Mouse (Mus musculus) liver, embryonic 14.5 days (tissue): Measurements from ENCODE around the gene Khdrbs1. TPM values are rescaled to one million over a fixed set of nuclear protein-coding genes. Genes with fewer than 3 reads are reported as not detected.

Source experiments
- ATAC-seq: fragments of 200-750 bp; cut with Nextera tagmentation; 2 replicates; pipeline ENCODE4 v1.8.0; 2017; ENCODE audit warnings: moderate number of reproducible peaks, mild to moderate bottlenecking, moderate library complexity; ENCODE audit not compliant: insufficient read depth
- DNase-seq, 3 experiments: peaks; one replicate each; pipeline ENCODE4 v3.0.0-alpha.2; 2012 to 2013; ENCODE audit warnings: low read depth in 3 of 3, low spot score in 3 of 3
- H3K27ac ChIP-seq: fragments of 300-500 bp; sonication (generic); 2 replicates; pipeline ENCODE4 v1.5.1; 2014; ENCODE audit warnings: moderate library complexity, mild to moderate bottlenecking, control low read depth, inconsistent platforms
- H3K27me3 ChIP-seq: fragments of 300-500 bp; sonication (generic); 2 replicates; pipeline ENCODE4 v1.6.1; 2014; ENCODE audit warnings: mild to moderate bottlenecking, low read length, moderate library complexity; ENCODE audit not compliant: control insufficient read depth, insufficient read depth
- H3K36me3 ChIP-seq: fragments of 300-500 bp; sonication (generic); replicated peaks from 2 replicates; pipeline ENCODE4 v1.6.1; 2014; ENCODE audit warnings: low read depth; ENCODE audit not compliant: control insufficient read depth, insufficient read depth
- H3K4me1 ChIP-seq, 2 experiments: fragments of 200-500 bp in 1 of 2; fragments of 300-500 bp in 1 of 2; sonication (generic) in 1 of 2; replicated peaks; 2 replicates each; pipeline ENCODE4 v1.6.1; 2012 to 2014; ENCODE audit warnings: antibody characterized with exemption in 1 of 2, inconsistent platforms in 1 of 2, low read length in 1 of 2; ENCODE audit not compliant: control insufficient read depth in 2 of 2, insufficient read depth in 2 of 2
- H3K4me2 ChIP-seq: fragments of 300-500 bp; sonication (generic); 2 replicates; pipeline ENCODE4 v1.6.1; 2014; ENCODE audit warnings: low read depth, mild to moderate bottlenecking, control low read depth, moderate library complexity
- H3K4me3 ChIP-seq, 2 experiments: fragments of 200-500 bp in 1 of 2; fragments of 300-500 bp in 1 of 2; sonication (generic) in 1 of 2; 2 replicates each; pipeline ENCODE4 v1.5.1; 2012 to 2014; ENCODE audit warnings: low read depth in 2 of 2, low read length in 2 of 2, mild to moderate bottlenecking in 2 of 2, control low read depth in 1 of 2, inconsistent platforms in 1 of 2, moderate library complexity in 1 of 2; ENCODE audit not compliant: insufficient read depth in 1 of 2
- H3K9ac ChIP-seq: fragments of 300-500 bp; sonication (generic); replicated peaks from 2 replicates; pipeline ENCODE4 v1.6.1; 2014; ENCODE audit warnings: mild to moderate bottlenecking, control low read depth, moderate library complexity
- H3K9me3 ChIP-seq: fragments of 300-500 bp; sonication (generic); 2 replicates; pipeline ENCODE4 v1.6.1; 2016; ENCODE audit warnings: low read length, mixed read lengths; ENCODE audit not compliant: control insufficient read depth
- CTCF ChIP-seq: IDR thresholded peaks from 2 replicates; pipeline ENCODE4 v1.5.1; 2016; ENCODE audit warnings: antibody characterized with exemption, low read depth, control low read depth
- EP300 ChIP-seq: IDR thresholded peaks from 2 replicates; pipeline ENCODE4 v1.6.1; 2016; ENCODE audit warnings: antibody characterized with exemption, low read depth
- WGBS: fragments of 180-500 bp; shearing (Covaris S2); extraction: QIAGEN DNeasy Blood & Tissue Kit; methylation state at CpG from one replicate; pipeline ENCODE4 v1.1.7; 2014; ENCODE audit not compliant: insufficient replicate concordance; 5-methylcytosine and 5-hydroxymethylcytosine counted together
- polyA plus RNA-seq, 2 experiments: library from polyadenylated mRNA; depleted of rRNA in 1 of 2; stranded (reverse) in 1 of 2; unstranded in 1 of 2; fragments of >200 nt; fragmentation: Nextera tagmentation in 1 of 2; extraction: Ambion mirVana in 1 of 2; gene quantifications; 2 replicates each; pipeline versions ENCODE4 v1.2.1 to v1.2.3; 2012 to 2014

Gene Khdrbs1
- polyA plus RNA-seq, 2 experiments: 16.7 to 24.0 TPM

DNA sequence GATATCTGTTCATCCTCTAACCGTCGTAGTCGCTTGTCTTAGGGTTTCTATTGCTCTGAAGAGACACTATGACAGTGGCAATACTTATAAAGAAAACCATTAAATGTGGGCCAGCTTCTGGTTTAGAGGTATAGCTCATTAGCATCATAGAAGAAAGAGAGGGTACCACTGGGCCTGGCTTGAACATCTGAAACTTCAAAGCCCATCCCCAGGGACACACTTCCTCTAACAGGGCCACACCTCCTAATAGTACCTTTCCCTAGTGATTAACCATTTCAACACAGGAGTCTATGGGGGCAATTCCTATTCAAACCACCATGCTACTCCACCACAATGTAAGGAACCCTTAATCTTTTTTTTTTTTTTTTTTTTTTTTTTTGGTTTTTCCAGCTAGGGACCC, 4.5 kb upstream of the Khdrbs1 start:
- Histone ChIP-seq H3K4me1 (peaks cover 4 to 9% of the 10 kb centered on the region in 2 experiments; a peak in 3 of 4 replicates), H3K4me2 (no peak overlapping the region), H3K4me3 (no peak overlapping the region), H3K27ac (no peak overlapping the region), H3K9ac (no peak overlapping the region), H3K36me3 (no peaks in the 10 kb centered on the region), H3K9me3 (no peaks in the 10 kb centered on the region), H3K27me3 (no peaks in the 10 kb centered on the region)
- DNase-seq: no peak
- no peak for ATAC-seq
- WGBS: 74% methylated on average over 3 of the region's 3 CpGs
- TF ChIP-seq CTCF: no peak
- TF ChIP-seq EP300: no peak

- no peak for ATAC-seq
- TF ChIP-seq EP300 (no peak), CTCF (no peak)
- Histone ChIP-seq H3K4me1 (peaks cover 4 to 9% of the 10 kb centered on the region in 2 experiments; a peak in 3 of 4 replicates), H3K4me3 (no peak overlapping the region), H3K36me3 (no peaks in the 10 kb centered on the region), H3K27ac (no peak overlapping the region), H3K9ac (no peak overlapping the region), H3K4me2 (no peak overlapping the region), H3K27me3 (no peaks in the 10 kb centered on the region), H3K9me3 (no peaks in the 10 kb centered on the region)
- WGBS: 55% methylated on average over 1 of the region's 1 CpGs
- DNase-seq: no peak
These were observed 4.0 kb upstream of the Khdrbs1 start for GRCm38 (mm10) chr4:129746106-129746505.

DNA sequence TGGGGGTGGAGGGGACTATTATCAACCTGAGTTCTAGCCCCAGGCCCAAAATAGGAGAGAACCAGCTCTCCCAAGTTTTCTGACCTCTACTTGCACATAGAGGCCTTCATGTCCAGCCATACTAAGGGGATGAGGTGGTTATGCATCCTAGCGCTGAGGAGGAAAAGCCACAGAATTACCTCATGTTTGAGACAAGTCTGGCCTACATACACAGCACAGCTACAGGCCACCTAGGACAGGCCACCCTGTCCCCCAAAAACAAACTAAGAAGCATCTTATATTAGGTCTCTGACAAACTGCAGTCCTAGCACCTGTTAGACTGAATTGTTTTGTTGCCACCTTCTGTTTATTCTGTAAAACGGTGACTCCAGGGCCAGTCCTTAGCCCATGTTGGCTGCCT, 1.4 kb upstream of the Khdrbs1 start:
- H3K27me3 ChIP-seq: no peaks in the 10 kb centered on the region
- 49% methylated on average over 2 of the region's 2 CpGs for WGBS
- TF ChIP-seq CTCF (no peak), EP300 (no peak)
- H3K9me3 ChIP-seq: no peaks in the 10 kb centered on the region
- no peaks in the 10 kb centered on the region; the same call in 1 of the 2 replicates for H3K36me3 ChIP-seq
- H3K4me2 ChIP-seq: peak overlapping the region; percentile 95
- H3K4me1 ChIP-seq: peaks cover 13 to 15% of the 10 kb centered on the region in 2 experiments
- H3K27ac ChIP-seq: peak overlapping the region; percentile 78
- H3K4me3 ChIP-seq: peak overlapping the region in 1 of 2 experiments; percentile 92; a peak in 2 of 4 replicates
- ATAC-seq: no peak
- DNase-seq: no peak
- no peak overlapping the region for H3K9ac ChIP-seq

GRCm38 (mm10) chr4:129743010-129743390, 897 bp upstream of the Khdrbs1 start:
- H3K27me3 ChIP-seq: no peaks in the 10 kb centered on the region
- no peaks in the 10 kb centered on the region for H3K9me3 ChIP-seq
- H3K4me1 ChIP-seq: peaks cover 13 to 15% of the 10 kb centered on the region in 2 experiments
- H3K27ac ChIP-seq: peak overlapping the region; percentile 78
- peak overlapping the region; percentile 95 for H3K4me2 ChIP-seq
- no peak for DNase-seq
- WGBS: 12% methylated on average over 7 of the region's 7 CpGs
- TF ChIP-seq EP300 (no peak), CTCF (no peak)
- no peaks in the 10 kb centered on the region; the same call in 1 of the 2 replicates for H3K36me3 ChIP-seq
- ATAC-seq: no peak
- H3K9ac ChIP-seq: peak overlapping the region; percentile 71
- peak overlapping the region; percentile 70 to 92 for H3K4me3 ChIP-seq

DNA sequence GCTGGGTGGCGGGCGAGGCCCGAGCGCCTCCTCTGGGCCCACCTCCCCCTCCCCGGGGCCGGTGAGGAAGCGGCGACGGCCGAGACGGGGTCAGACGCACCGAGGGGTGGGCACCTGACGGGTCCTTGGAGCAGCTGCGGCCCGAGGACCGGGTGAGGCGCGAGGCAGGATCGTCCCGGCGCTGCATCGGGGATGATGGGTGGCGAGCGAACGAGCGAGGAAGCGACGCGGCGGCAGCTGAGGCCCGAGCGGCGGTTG, 200 bp downstream of the Khdrbs1 start:
- TF ChIP-seq CTCF: no peak
- TF ChIP-seq EP300: no peak
- H3K9ac ChIP-seq: peak overlapping the region; percentile 94
- peaks cover 13 to 15% of the 10 kb centered on the region in 2 experiments for H3K4me1 ChIP-seq
- peak; percentile 43 for ATAC-seq
- H3K27ac ChIP-seq: peak overlapping the region; percentile 51
- no peaks in the 10 kb centered on the region for H3K9me3 ChIP-seq
- WGBS: under 1% methylated on average over 33 of the region's 34 CpGs
- H3K4me2 ChIP-seq: peak overlapping the region; percentile 98
- no peaks in the 10 kb centered on the region for H3K27me3 ChIP-seq
- peak overlapping the region; percentile 92 to 95 for H3K4me3 ChIP-seq
- no peaks in the 10 kb centered on the region; the same call in 1 of the 2 replicates for H3K36me3 ChIP-seq
- DNase-seq: no peak
